Mouse (Mus musculus) E14TG2a.4 (cell line): ENCODE data around the gene Qrich2.

Experiments used
- CTCF ChIP-seq: conservative IDR thresholded peaks from 2 replicates; pipeline ENCODE4 v1.5.1; 2014; ENCODE audit warnings: low read length
- POU5F1 ChIP-seq: IDR thresholded peaks from 2 replicates; pipeline ENCODE4 v1.6.1; 2014; ENCODE audit warnings: low read length, borderline replicate concordance

DNA sequence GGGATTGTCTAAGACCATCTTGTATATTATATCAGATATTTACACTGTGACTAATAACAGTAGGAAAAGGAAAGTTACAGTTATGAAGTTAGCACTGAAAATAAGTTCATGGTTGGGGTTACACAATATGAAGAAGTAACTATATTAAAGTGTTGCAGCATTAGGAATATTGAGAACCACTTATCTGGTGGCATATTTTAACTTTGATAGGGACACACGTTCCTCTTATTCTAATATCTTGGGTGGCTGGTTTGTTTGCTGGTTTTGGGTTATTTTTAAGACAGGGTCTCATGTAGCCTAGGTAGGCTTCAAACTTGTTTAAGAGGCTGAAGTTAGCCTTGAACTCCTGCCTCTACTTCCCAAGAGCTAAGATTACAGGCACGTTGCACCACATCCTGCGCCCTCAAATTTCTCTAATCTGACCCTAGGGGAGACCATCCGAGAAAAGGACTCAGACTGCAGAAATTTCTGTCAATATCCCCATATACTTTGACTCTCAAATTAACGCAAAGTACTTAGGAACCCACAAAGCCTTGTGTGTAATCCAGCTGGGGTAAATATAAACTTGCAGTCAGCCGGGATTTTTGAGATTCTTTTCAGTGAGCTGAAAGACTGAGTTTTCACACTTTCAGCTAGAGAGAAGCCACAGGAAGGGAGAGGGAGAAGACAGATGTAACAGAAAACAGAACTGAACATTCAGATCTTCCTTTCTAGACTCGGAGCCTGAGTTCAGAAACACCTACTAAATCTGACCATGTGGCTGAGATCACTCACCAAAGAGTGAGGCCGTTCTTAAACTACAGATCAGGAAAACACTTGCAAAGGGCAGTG, 68.3 kb downstream of the Qrich2 start:
- TF ChIP-seq CTCF = no peak
- TF ChIP-seq POU5F1 = no peak
